Mouse (Mus musculus): ENCODE results near the gene Ccdc110.

The Ccdc110 gene

DNA sequence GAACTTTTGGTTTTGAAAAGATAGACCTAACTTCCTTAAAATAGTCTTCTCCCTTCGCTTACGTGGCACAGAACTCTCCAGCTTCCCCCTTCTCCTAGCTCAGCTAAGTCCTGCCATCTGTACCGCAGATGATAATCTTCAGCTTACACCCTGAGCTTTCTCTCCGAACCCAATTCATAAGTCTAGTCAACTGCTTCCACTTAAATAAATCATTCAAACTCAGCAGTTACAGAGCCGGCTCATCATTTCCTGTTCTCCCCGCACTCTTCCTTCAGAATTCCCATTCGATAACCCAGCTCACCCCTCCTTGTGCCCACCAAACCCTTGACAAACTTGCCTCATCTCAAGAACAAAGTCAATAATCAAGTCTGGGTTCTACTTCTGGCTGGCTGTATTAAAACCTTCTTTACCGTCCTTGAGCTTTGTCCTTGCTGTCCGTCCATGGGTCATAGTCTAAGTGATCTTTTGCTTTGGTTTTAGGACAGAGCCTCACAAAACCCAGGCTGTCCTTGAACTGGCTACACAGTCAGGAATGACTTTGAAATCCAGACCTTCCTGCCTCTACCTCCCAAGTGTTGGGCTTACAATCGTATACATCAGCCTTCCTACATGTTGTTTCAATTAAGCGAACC lies 41.5 kb downstream of the Ccdc110 start:
- DNase-seq (ENCODE audit: low spot score): no peak

DNA sequence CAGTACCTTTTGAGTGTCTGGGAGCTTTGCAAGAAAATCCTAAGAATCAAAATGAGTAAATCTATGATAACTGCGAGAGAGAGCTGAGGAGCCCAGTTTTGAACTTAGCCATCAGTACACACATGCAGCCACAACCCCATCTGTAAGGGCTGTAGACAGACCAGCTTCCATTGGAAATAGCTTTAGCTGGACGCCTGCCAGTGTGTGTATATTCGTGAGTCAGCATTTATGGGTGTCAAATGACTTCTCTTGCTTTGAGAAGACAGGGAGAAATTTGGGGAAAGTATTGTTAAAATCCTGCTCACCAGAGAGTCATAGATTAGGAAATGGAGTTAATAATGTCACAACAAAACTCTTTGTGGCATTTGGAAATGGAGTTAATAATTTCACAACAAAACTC lies 52.2 kb downstream of the Ccdc110 start:
- no peak for DNase-seq (ENCODE audit: low spot score)

DNA sequence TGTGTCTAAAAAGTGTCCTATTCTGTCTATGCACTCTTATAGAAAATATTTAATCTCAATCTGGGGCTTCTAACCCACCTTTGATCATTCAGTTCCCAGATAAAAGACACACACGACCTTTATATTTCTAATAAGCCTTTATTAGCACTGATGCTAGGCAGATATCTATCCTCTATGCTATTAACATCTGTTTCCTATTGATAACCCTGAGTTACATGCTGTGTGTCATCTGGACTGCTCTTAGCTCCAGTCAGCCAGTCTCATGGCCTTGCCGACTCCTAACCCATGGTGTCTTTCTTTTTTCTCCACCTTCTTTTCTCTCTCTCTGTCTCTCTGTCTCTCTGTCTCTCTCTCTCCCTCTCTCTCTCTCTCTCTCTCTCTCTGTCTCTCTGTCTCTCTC lies 53.8 kb downstream of the Ccdc110 start:
- DNase-seq (ENCODE audit: low spot score): no peak

DNA sequence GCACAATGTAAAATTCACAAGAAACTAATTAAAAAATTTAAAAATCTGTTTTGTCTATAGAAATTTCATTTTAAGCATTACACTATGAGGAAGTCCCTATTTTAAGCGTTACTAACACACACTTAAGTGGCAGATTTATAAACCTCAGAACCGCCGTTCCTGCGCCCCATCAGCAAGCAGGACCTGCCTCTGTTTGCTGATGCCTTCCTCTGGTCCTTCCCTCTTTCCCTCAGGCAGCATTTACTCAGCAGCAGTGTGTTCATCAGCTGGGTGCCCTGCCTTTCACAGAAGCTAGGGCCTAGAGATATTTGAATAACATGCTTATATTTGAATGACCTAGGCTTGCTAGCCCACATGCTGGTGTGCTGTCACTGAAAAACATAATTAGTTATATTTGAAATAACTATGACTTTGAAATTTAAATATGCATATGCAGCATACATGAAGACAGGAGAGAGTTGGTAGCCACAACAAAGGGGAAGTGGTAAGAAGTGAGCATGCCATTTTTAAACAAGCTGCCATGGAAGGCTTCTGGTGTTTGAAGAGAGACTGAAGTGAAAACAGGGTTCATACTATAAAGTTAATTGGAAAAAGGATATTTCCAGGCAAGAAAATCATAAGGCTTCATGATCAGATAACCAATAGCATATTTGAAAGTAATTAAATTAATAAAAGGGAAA lies 56.4 kb downstream of the Ccdc110 start:
- no peak for DNase-seq (ENCODE audit: low spot score)

All from embryo, embryonic 10.5 days (tissue).